Mouse (Mus musculus): ENCODE data around the gene D630045J12Rik.

Gene D630045J12Rik

GRCm38 (mm10) chr6:38134806-38135559, 118.8 kb downstream of the D630045J12Rik start:
- DNase-seq (ENCODE audit: low spot score), result no peak

- DNase-seq (ENCODE audit: low spot score), result peak; percentile 77
Observed at GRCm38 (mm10) chr6:38131801-38132231, 122.0 kb downstream of the D630045J12Rik start.

- no peak for DNase-seq (ENCODE audit: low spot score)
Observed at GRCm38 (mm10) chr6:38129883-38130282, 123.9 kb downstream of the D630045J12Rik start.

GRCm38 (mm10) chr6:38128115-38128514, 125.7 kb downstream of the D630045J12Rik start:
- DNase-seq (ENCODE audit: low spot score), result no peak

- no peak for DNase-seq (ENCODE audit: low spot score)
Observed at GRCm38 (mm10) chr6:38125462-38125861, 128.3 kb downstream of the D630045J12Rik start.

- no peak for DNase-seq (ENCODE audit: low spot score)
Observed at GRCm38 (mm10) chr6:38124882-38125281, 128.9 kb downstream of the D630045J12Rik start.

- DNase-seq (ENCODE audit: low spot score), result no peak
Observed at GRCm38 (mm10) chr6:38124207-38124835, 129.5 kb downstream of the D630045J12Rik start, which contains the start of gene Atp6v0a4. Gene Atp6v0a4, minus strand, starts transcription at chr6:38124586.

GRCm38 (mm10) chr6:38123471-38124206, 130.2 kb downstream of the D630045J12Rik start:
- DNase-seq (ENCODE audit: low spot score), result no peak

GRCm38 (mm10) chr6:38122791-38123190, 131.0 kb downstream of the D630045J12Rik start:
- no peak for DNase-seq (ENCODE audit: low spot score)

- DNase-seq (ENCODE audit: low spot score), result no peak
Observed at GRCm38 (mm10) chr6:38121843-38122242, 132.0 kb downstream of the D630045J12Rik start.

- DNase-seq (ENCODE audit: low spot score), result no peak
Observed at GRCm38 (mm10) chr6:38120681-38121371, 133.0 kb downstream of the D630045J12Rik start.

- DNase-seq (ENCODE audit: low spot score), result no peak
Observed at GRCm38 (mm10) chr6:38118341-38118740, 135.5 kb downstream of the D630045J12Rik start.

GRCm38 (mm10) chr6:38116107-38116770, 137.6 kb downstream of the D630045J12Rik start:
- DNase-seq (ENCODE audit: low spot score), result no peak

- DNase-seq (ENCODE audit: low spot score), result no peak
Observed at GRCm38 (mm10) chr6:38110859-38111258, 142.9 kb downstream of the D630045J12Rik start.

- no peak for DNase-seq (ENCODE audit: low spot score)
Observed at GRCm38 (mm10) chr6:38109871-38110270, 143.9 kb downstream of the D630045J12Rik start.

GRCm38 (mm10) chr6:38109160-38109795, 144.5 kb downstream of the D630045J12Rik start, which contains the start of gene Tmem213:
Gene Tmem213, plus strand, starts transcription at chr6:38109255.
- DNase-seq (ENCODE audit: low spot score), result no peak

- DNase-seq (ENCODE audit: low spot score), result no peak
Observed at GRCm38 (mm10) chr6:38108449-38108848, 145.4 kb downstream of the D630045J12Rik start.

GRCm38 (mm10) chr6:38105924-38106323, 147.9 kb downstream of the D630045J12Rik start:
- no peak for DNase-seq (ENCODE audit: low spot score)

- no peak for DNase-seq (ENCODE audit: low spot score)
Observed at GRCm38 (mm10) chr6:38103775-38104174, 150.0 kb downstream of the D630045J12Rik start.

GRCm38 (mm10) chr6:38102216-38102795, 151.5 kb downstream of the D630045J12Rik start:
- DNase-seq (ENCODE audit: low spot score), result no peak

All from testis, postnatal 10 days (tissue).